Mouse (Mus musculus): Measurements from ENCODE around the gene Lpar2.
A peak's percentile ranks its signal among the peaks of the same experiment; 100 is the strongest.

Gene Lpar2

DNA sequence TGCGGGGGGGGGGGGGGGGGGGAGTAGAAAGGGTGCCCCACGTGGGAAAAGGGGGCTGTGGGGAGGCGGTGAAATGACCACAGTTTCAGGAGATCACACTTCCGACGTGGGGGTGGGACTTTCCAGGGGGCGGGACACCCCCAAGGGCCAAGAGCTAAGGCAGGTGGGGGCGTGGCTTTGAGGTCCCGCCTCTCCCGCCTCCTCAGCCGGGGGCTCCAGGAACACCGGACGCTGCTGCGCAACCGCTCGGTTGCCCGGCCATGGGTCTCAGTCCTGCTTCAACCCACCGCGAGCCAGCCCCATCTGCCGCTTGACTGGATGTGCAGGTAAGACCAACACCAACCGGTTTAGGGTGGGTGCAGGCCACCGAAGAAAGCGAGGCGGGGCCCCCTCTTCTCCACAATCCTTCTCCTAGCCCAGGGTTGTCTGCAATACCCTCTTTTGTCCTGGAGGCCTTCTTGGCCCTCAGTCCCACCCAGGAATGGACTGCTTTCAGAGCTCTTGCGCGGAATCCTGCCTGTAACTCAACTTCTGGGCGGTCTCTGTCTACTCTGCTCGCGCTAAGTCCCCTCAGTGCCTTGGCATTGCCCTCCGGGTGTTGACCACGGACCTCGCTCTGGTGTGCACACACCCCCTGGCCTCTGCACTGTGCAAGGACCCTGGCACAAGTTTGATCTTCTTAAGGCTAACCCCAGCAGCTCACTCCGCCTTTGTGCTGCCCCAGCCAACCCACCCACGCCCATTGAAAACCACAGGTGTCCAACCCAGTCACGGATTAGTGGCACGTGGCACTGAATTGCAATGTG lies at the start of gene Lpar2:
Gene Lpar2 (plus strand): TSS at position 44 of the 806 bp plus-strand sequence.
- no peak for DNase-seq (ENCODE audit: low read depth, low spot score)

DNA sequence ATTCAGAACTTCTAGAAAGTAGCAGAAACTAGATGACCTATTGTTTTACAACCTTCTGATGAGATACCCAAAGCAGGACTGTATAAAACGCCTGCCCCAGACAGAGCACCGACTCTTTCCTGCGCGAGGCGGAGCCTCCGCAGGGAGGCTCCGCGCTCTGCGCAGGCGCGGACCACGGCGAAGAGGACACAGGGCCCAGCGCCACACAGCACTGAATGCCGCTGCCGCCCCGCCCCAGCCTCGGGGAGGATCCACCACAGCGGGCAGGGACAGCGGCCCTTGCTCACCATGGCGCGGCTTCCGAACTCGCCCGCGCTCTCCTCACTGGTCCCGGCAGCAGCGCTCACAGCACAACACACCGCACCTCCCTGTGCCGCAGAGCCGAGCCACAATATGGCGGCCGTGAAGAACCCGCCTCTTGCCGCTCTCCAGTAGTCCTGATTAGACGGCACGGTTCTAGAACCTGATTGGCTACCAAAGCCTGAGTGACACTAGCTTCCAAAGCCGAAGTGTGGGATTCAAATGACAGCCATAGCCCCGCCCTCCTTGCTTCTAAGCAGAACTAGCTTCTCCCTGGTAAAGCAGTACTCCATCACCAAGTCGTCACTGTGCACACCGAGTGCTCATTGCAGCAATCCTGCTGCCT lies 47.6 kb upstream of the Lpar2 start, which contains the start of gene Gm20422:
Gene Gm20422 (minus strand): TSS at position 384 of the 646 bp plus-strand sequence.
- peak; percentile 98 for DNase-seq (ENCODE audit: low read depth, low spot score)

DNA sequence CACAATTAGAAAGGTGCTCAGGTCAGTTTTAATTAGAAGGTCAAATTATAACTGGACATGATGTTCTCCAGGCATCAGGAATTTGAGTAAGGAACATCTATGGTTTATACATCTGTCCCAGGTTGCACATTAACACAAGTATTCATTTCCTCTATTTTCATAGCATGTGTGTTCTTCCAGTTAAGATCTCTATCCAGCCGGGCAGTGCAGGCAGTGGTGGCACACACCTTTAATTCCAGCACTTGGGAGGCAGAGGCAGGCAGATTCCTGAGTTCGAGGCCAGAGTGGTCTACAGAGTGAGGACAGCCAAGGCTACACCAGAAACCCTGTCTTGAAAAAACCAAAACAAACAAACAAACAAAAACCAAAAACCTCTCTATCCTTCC lies 47.1 kb upstream of the Lpar2 start:
- DNase-seq (ENCODE audit: low read depth, low spot score): no peak

DNA sequence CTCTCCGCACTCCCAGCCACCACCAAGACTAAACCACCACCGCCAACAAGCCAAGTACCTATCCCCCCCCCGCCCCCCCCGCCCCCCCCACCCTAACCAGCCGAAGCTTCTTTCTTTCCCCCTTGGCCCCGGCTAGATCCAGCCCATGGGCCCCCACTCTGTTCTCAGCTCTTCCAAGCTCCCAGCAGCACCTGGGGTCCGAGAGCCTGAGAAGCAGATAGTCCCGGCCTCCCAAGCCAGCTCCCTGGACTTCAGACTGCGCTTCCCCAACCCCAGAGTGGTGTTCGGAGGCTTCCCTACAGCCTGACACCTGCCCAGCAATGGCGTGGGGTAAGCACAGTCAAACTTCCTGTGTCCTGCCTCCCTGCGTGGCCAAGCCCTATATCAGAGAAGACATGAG lies 45.1 kb upstream of the Lpar2 start:
- DNase-seq (ENCODE audit: low read depth, low spot score): no peak

DNA sequence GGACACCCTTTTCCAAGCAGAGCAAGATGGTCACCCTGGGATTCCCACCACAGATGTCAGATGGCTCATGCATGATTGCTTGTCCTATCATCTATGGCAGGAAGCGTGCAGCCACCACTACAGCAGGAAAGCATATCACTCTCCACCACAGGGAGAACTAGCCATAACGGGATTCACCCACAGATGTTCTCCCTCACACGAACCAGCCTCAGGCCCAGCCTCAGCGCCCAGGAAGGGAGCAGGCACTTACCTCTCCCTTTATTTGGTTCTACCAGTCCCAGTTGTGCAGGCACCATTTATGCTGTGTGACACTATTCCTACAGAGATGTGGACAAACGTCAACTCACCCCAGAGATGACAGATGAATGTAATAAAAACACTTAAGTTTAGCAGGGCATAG lies 33.1 kb upstream of the Lpar2 start:
- no peak for DNase-seq (ENCODE audit: low read depth, low spot score)

DNA sequence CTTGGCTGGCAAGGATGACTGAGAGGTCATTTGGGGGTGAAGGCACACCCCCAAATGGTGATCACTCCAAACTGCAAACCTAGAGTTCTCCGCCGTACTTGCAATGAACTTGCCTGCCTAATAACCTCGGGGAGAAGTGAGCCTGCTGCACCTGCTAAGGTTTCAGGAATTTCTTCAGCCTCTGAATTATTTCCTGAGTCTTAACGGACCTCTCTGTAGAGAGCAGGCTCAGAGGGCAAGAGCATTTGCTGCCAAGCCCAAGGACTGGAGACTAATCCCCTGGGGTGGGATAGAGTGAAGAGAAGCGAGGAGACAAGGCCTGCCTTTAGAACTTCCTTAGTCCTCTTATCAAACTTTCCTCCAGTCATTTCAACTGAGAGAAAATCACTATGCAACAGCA lies 32.5 kb upstream of the Lpar2 start:
- no peak for DNase-seq (ENCODE audit: low read depth, low spot score)

DNA sequence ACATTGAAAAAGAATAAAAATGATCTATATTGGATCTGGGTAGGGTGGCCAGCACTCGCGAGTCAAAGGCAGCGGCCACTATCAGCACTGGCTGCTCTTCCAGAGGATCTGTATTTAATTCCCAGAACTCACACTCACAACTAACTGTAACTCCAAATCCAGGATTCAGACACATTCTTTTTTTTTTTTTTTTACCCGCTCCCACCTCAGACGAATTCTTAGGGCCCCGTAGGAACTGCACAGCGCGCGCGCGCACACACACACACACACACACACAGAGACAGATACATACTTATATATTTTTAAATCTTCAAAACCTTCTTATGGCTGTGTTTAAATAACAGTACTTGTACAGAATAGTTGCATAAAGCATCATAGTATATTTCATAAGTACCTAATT lies 31.9 kb upstream of the Lpar2 start:
- DNase-seq (ENCODE audit: low read depth, low spot score): no peak

DNA sequence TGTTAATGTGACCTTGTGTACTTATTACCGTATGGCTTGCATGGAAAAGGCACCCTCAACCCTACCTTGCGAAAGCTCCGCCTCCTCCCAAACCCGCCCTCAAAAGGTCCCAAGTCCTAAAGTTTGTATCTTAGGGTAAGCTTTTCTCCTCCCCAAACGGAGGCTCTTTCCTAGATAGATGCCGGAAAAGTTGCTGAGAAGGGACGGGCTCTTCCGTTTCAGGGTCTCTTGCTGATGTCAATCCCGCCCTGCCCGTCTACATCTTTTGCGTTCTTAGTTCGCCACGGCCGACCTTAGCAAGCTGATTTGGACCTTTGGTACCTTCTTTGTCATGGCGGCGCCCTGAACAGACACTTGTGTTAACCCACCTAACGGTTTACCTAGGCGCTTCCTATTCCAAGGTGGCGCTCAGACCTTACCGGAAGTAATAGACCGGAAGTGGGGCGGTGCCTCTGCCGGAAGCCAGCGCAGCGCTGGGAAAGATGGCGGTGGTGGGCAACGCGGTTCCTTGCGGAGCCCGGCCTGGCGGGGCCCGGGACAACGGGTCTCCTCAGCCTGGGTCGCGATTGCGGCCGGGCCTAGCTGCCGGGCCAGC lies 31.4 kb upstream of the Lpar2 start, which contains the start of the genes Atp13a1 and Zfp866:
Gene Atp13a1 (plus strand): TSS at position 391 of the 595 bp plus-strand sequence.
Gene Zfp866 (minus strand): TSS at position 406 of the 595 bp plus-strand sequence.
- DNase-seq (ENCODE audit: low read depth, low spot score): peak; percentile 83

DNA sequence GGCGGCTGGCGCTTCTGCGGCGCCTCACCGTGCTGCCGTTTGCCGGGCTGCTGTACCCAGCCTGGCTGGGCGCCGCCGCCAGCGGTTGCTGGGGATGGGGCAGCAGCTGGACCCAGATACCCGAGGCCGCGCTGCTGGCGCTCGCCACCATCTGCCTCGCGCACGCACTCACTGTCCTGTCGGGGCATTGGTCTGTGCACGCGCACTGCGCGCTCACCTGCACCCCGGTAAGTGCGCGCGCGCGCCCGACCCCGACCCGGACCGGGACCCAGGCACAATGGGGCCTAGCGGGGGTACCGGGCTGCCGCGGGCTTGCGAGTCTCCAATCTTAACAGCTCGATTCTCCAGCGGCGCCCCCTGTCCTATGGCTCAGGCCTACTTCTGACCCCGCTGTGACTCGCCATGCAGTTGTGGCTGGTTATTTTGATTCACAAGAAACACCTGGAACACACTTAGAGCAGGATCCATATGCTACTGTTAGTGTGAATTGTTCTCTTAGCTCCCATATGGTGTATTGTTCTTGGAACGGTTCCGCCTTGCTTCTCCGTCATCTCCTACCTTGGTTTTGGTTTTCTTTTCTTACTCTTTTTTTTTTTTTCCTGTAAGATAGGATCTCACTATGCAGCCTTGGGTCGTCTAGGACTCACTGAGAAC lies 30.7 kb upstream of the Lpar2 start:
- DNase-seq (ENCODE audit: low read depth, low spot score): no peak

DNA sequence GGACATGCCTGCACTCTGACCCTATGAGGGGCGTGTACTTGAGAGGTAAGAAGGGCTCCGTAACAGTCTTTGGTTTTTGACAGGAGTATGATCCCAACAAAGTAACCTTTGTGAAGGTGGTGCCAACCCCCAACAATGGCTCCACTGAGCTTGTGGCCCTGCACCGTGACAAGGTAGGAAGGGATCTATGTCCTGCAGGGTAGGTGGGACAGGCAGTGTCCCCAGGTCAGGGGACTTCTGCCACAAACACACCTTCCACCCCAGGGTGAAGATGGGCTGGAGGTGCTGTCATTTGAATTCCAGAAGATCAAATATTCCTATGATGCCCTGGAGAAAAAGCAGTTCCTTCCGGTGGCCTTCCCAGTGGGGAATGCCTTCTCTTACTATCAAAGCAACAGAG lies 28.6 kb upstream of the Lpar2 start:
- no peak for DNase-seq (ENCODE audit: low read depth, low spot score)

DNA sequence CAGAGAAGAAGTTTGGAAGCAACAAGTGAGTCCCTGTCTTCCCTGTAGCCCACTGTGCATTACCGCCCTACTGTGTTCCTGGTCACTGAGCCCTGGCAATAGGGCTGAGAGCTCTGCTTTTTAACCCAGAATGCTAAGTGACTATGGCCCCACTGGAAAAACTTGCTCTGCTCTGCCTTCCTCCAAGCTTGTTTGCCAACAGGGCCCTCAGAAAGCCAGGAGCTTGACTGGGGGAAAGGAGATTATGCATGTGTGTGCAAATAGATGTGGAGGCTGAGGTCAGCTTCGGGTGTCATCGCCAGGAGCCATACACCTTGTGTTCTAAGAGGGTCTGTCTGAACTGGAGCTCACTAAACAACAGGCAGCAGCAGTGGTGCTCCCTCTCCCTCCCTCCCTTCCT lies 28.1 kb upstream of the Lpar2 start:
- DNase-seq (ENCODE audit: low read depth, low spot score): no peak

DNA sequence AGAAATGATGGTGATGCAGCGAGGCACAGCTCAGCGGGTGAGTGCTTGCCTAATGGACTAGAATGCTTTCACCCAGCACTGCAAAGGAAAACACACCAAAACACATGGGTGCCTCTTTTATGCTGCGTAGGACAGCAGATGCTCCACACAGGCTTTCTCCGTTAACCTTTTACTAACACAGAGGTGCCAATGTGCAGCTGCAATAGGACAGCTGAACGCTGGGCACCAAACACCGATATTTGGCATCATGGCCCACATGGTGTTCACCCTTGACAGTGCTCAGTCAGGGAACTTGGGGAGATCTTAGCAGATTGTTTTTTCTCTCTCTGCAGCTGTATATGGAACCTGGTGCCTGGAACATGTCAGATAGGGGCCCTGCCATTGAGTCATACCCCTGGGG lies 27.3 kb upstream of the Lpar2 start:
- DNase-seq (ENCODE audit: low read depth, low spot score): no peak

DNA sequence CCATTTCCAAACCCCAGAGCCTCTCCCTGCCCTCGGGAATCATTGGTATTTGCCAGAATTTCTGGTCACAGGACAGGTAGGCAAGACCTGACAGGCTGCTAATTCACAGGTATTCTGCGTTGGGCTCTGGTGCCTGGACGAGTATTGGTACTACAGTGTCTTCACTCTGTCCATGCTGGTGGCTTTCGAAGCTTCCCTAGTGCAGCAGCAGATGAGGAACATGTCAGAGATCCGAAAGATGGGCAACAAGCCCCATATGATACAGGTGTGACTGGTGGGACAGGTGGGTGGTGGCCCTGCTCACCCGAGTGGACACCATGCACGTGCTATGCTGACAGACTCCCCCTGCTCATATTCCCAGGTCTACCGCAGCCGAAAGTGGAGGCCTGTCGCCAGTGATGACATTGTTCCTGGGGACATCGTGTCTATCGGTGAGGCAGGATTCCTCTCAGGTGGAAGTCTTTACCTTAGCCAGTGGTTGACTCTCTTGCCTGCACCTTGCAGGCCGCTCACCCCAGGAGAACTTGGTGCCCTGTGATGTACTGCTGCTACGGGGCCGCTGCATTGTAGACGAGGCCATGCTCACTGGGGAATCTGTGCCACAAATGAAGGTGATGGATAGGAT lies 25.4 kb upstream of the Lpar2 start:
- DNase-seq (ENCODE audit: low read depth, low spot score): no peak

DNA sequence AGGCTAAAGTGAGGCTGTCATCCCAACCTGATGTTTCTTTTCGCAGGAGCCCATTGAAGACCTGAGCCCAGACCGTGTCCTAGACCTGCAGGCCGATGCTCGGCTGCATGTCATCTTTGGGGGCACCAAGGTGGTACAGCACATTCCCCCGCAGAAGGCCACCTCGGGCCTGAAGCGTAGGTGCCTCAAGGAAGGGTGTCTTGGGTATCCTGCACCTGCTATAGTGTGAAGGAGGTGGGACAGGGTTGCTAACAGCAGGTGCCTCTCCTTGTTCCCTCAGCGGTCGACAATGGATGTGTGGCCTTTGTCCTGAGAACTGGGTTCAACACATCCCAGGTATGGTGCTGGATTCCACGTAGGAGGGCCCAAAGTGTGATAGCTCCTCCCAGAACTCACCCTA lies 24.6 kb upstream of the Lpar2 start:
- no peak for DNase-seq (ENCODE audit: low read depth, low spot score)

DNA sequence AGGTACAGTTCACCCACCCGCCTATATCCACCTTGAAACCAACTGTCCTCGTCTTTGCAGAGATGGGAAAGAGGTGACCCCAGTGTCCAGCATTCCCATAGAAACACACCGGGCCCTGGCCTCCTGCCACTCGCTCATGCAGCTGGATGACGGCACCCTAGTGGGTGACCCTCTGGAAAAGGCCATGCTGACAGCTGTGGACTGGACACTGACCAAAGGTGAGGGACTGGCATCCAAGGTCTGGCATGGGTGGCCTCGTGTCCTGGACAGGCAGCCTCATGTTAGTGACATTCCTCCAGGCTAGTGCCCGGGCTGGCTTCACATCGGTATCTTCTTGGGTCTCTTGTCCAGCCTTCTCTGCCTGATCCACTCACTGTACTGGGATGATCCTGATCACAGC lies 23.0 kb upstream of the Lpar2 start:
- no peak for DNase-seq (ENCODE audit: low read depth, low spot score)

DNA sequence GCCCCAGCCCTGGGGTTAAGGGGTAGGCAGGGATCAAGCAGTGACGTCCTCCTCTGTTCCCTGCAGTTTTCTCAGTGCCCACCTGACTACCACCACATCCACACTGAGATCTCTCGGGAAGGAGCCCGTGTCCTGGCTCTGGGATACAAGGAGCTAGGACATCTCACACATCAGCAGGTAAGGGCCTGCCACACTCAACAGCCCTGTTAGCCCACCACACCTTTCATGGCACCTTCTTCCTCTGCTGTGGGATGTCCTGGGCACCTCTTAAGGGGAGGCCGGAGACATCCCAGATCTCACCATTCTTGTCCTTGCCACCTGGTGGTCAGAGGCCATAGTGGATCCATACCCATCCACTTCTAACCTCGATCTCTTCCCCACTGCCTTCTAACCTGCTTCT lies 22.3 kb upstream of the Lpar2 start:
- no peak for DNase-seq (ENCODE audit: low read depth, low spot score)

DNA sequence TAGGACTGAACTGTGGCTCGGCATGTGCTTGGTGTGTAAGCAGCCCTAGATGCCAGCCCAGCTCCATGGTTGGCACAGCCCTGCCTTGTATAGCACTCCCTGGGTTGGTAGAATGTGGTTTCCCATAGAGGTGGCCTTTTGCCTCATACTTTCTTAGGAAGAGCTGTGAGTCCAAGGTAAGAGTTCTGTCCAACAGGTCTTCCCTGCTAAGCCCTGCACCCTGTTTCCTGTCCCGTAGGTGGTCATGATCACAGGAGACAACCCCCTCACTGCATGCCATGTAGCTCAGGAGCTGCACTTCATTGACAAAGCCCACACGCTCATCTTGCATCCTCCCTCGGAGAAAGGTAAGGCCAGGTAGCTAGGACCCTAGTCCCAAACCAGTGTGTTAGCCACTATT lies 20.4 kb upstream of the Lpar2 start:
- no peak for DNase-seq (ENCODE audit: low read depth, low spot score)

DNA sequence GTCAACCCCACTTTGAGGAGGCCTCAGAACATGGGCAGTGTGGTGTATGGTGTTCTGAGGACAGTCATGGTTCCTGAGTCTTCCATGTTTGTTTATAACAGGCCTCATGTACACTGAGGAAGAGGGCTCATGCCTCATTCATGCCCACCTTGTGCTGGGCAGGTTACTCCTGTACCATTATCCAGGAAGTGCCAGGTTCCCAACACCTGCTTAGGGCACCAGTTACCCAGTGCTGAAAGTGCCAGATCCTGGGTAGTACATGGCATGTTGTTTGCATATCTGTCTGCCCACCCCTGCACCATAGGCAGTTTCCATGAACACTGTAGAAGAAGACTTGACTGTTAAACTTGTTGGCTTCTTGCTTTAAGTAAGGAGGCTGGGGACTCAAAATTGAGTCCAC lies 20.0 kb upstream of the Lpar2 start:
- DNase-seq (ENCODE audit: low read depth, low spot score): no peak

DNA sequence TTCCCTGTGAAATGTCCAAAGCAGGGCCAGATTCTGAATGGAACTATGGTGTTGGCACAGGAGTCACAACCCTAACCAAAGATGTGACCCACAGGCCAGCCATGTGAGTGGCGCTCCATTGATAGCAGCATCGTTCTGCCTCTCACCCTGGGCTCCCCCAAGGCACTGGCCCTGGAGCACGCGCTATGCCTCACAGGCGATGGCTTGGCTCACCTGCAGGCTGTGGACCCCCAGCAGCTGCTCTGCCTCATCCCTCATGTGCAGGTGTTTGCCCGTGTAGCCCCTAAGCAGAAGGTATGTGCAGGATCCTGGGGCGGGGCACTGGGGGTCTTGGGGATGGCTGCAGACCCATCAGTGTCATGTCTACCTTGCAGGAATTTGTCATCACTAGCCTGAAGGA lies 18.9 kb upstream of the Lpar2 start:
- DNase-seq (ENCODE audit: low read depth, low spot score): no peak

DNA sequence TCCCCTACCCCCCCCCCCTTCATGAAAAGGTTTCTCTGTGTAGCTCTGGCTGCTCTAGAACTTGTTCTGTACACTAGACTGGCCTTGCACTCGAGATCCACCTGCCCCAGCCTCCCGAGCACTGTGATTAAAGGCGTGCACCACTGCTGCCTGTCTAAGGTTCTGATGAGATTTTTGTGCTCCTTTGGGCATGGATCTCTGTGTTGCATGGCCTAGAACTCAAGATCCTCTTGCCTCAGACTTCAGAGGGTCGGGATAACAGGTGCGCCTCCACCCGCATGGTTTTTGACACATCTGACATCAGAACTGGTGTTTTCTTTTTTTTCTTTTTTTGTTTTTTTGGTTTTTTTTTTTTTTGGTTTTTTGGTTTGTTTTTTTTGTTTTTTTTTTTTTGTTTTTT lies 17.7 kb upstream of the Lpar2 start:
- DNase-seq (ENCODE audit: low read depth, low spot score): no peak

DNA sequence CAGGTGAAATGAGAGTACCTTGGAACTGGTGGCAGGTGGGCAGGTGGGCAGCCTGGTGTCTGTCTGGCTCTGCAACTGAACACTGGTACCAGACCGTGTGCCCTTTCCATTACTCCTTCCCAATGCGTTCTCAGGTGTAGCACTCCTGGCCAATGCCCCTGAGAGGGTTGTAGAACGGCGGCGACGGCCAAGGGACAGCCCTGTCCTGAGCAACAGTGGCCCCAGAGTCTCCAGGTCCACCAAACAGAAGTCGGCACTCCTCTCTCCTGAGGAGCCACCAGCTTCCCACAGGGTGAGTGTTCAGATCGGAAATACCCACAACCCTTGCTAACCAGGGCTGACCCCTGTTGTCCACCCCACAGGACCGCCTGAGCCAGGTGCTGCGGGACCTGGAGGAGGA lies 17.1 kb upstream of the Lpar2 start:
- no peak for DNase-seq (ENCODE audit: low read depth, low spot score)

DNA sequence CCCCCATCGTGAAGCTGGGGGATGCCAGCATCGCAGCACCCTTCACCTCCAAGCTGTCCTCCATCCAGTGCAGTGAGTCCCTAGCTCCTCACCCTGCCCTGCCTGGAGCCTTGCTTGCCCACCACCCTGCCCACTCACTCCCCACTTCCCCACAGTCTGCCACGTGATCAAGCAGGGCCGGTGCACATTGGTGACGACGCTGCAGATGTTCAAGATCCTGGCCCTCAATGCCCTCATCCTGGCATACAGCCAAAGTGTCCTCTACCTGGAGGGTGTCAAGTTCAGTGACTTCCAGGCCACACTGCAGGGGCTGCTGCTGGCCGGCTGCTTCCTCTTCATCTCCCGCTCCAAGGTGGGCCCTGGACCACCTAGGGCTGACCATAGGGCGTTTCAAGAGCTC lies 16.7 kb upstream of the Lpar2 start:
- no peak for DNase-seq (ENCODE audit: low read depth, low spot score)
